Mouse (Mus musculus) monocyte, adult 2 months (primary cell): ENCODE data around the gene Gm45713.
"Not testable (repeated sequence)": the region's sequence is repeated elsewhere in the genome, so short reads cannot be mapped to it uniquely, and the experiment has no call there.

Source experiments
- DNase-seq, 2 experiments: peaks; one replicate each; pipeline ENCODE4 v3.0.0; 2022; ENCODE audit warnings: low spot score in 2 of 2, low read depth in 1 of 2

Gene Gm45713

DNA sequence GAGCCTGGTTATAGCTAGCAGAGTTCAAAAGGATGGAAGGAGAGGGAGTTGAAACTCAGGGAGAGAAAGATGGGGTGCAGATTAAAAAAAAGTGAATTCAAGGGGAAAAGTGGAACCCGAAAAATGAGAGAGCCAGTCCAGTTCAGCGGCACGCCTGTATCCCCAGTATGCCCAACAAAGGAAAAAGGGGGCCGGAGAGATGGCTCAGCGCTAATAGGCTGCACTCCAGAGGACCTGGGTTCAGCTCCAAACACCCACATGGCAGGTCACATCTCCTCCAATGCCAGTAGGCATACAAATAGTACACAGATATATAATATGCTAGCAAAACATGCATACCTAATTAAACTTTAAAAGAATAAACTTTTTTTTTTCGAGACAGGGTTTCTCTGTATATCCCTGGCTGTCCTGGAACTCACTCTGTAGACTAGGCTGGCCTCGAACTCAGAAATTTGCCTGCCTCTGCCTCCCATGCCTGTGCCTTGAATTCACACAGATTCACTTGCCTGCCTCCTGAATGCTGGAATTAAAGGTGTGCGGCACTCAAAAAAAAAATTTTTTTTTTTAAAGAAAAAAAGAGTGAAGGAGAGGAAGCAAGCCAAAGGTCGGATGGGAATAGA lies 27.1 kb upstream of the Gm45713 start:
- no peak for DNase-seq

GRCm38 (mm10) chr7:45162551-45162950 lies 26.5 kb upstream of the Gm45713 start:
- no peak for DNase-seq

DNA sequence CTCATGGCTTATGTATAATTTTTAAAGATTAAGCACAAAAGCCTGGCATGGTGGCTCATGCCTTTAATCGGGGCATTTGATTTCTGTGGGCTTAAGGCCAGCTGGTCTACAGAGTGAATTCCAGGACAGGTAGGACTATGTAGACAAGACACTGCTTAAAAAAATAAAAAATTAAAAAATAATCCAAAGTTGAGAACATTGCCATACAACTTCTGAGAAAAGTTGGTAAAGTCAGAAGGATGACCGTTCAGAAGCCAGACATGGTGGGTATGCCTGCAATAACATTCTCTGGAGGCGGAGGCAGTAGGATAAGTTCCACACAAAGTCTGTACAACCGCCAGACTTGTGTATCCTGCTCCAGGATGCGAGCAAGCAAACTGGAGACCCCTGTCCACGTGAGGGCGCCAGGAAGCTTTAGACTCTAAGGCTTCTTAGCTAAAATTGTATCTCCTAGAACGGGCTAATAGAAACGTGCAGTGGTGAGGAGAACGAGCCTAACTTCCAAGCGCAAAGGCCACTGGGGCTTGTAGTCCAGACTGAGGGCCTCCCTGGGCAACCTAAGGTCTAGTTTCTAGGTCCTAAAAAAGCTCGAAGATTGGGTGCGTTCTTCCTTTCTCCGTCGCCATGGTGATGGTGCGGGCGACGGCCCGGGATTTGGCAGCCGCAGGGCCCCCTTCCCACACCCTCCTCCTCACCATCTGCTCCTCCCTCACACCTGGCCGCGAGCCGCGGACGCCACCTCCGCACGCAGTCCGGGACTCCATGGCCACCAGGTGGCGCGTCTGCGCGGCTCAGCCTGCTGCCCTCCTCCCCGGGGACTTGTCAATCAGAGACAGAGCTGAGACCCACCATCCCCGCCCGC lies 25.8 kb upstream of the Gm45713 start:
- DNase-seq, result peak in 1 of 2 experiments; percentile 73

DNA sequence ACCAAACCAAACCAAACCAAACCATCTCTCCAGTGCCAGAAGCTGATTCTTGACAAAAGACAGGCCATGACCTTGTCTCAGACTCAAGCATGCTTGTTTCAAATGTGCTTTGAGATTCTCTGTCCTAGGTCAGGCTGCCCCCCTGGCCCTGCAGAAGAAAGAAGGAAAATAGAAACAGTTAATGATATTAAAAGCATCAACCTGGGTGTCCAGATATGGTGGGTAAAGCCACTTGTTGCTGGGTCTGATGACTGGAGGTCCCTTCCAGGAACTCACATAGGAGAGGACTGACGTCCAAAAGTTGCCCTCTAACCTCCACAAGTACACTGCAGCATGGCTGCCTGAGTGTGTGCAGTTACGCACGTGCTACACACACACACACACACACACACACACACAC lies 24.8 kb upstream of the Gm45713 start:
- DNase-seq, result no peak

DNA sequence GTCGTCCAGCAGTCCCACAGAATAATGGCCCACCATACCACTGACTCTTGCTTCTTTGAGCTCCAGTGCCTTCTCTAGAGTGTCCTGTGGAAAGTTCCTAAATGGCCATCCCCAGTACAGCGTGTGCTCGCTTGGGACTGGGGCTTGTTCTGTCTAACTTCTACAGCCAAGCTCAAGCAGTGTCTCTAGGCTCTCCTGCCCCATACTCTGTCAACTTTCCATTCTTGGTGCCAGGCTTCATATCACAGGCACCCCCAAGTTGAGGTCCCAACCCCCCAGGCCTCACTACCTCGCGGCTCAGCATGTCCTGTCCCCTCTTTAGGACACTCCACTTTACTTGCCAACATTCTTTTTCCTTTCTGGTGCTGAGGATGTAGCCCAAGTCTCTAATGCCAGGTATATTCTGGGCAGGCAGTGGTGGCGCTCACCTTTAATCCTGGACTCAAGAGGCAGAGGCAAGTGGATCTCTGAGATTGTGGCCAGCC lies 24.3 kb upstream of the Gm45713 start:
- no peak for DNase-seq

GRCm38 (mm10) chr7:45158991-45159390 lies 23.0 kb upstream of the Gm45713 start:
- DNase-seq, result no peak

GRCm38 (mm10) chr7:45157459-45157858 lies 21.4 kb upstream of the Gm45713 start:
- no peak for DNase-seq

DNA sequence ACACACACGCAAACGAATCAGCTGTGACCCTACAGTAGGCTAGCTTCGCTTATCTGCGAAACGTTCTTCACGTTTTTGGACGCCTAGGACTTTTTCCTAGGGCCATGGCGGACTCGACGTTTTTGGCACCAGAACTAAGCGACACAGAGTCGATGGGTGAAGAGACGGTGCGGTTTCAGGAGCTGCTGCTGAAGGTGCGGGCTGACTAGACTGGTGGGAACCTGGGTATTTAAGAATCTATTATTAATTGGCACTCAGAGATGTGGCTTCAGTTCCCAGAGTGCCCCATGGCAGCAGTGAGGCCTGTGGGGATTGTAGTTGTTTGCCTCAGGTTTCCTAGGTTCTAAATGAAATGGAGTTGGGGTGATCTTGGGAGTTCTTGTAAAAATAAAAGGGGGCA lies 20.2 kb upstream of the Gm45713 start:
- no peak for DNase-seq

DNA sequence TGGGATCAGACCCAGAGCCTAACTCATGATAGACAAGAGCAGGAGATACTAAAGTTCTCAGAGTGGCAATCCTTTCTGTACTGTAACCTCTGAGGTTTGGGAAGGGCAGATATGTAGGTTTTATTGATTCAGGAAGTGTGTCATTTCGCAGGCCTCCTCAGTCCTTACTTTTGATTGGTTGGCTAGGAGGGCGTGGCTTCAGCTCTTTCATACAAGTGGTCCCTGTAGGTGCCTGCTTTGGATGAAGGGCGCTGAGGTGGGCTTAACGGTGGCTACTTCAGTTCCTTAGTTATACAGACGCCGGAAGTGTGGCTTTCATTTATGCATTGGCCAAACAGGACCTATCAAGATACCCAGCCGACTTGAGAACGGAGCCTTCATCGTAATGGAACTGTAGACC lies 19.6 kb upstream of the Gm45713 start:
- DNase-seq, result no peak

- peak; percentile 27 to 49 for DNase-seq
Measured at GRCm38 (mm10) chr7:45154993-45155514, 19.0 kb upstream of the Gm45713 start.

DNA sequence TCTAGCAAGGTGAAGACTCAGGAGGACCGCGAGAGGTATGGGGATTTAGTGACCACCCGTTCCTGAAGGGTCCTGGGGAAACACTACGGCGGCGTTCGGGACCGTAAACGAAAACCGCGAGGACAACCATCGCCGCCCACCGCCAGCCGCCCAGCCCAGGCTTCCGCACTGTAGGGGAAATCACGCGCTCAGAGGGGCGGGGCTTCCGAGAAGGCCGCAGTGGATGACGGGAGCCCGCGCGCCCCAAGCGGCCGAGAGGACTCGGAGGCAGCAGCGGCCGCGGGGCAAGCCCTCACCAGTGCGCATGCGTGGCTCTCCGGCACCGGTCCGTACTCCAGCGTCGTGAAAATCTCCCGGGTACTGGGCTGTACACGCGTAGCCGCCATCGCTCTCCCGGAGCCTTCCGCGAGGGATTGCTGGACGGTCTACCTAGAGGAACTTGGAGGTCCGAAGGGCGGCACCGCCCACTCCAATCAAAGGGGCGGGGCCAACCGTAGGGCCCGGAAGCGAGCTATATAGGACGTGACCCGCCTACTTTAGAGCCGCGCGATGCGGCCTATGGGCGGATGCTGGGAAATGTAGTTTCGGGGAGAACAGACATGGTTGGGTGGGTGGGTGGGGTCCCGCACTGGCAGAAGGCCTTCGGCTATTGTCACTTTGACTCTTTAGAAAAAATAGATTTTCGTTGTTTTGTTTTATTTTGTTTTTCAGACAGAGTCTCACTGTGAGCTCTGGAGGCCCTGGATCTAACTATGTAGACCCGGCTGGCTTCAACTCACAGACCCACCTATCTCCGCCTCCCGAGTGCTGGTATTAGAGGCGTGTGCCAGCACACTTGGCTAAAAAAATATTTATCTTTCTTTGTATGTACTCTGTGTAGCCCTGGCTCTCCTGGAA lies 18.3 kb upstream of the Gm45713 start, which contains the start of the genes Pih1d1 and Aldh16a1:
TSS of gene Pih1d1 (plus strand) at position 208 of the 897 bp plus-strand sequence.
TSS of gene Aldh16a1 (minus strand) at position 489 of the 897 bp plus-strand sequence.
- peak; percentile 94 to 97 for DNase-seq

DNA sequence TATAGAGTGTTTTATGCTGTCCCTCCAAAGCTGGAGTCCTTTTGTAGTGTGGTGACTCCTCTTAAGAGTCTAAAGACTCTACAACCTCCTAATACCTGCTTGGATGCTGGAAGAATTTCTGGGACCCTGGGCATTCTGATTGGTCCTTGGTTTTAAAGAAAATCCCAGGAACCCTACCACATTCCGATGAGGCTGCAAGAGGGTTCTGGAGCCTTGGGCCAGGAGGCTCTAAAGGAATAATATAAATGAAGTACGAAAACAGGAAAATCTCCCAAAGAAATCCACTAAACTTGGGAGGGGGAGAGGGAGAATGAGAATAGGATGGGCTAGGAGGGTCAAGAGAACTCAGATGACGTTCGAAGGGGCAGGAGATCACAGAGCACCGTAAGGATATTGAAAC lies 17.6 kb upstream of the Gm45713 start:
- no peak for DNase-seq

DNA sequence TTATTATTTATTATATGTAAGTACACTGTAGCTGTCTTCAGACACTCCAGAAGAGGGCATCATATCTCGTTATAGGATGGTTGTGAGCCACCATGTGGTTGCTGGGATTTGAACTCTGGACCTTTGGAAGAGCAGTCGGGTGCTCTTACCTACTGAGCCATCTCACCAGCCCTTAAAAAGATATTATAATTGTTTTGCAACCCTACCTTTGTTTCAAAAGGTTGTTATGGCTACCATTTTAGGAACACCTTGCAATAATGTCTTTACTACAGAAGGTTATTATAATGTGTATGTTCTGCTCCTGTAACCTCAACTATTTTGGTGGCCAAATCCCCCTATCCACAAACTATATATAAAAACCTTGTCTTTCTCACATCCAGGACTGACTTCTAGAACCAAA lies 17.0 kb upstream of the Gm45713 start:
- not testable (repeated sequence) for DNase-seq

DNA sequence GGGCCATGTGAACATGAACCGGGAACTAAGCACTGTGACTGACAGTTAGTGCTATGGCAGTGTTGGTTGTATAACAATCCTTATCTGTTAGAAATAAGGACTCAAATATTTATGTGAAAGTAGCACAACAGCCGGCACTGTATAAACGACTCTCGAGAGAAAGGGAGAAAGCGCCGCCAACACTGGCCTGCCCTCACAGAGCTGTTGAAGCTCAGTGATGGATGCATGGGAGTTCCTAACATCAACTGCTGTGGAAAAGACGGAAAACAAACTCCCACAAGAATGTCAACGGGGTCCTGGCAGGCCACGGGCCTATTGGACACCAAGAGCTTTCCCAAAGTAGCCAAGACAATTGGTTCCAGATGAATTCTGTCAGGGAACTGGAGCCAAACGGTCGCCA lies 15.3 kb upstream of the Gm45713 start:
- DNase-seq, result no peak

GRCm38 (mm10) chr7:45150321-45150720 lies 14.3 kb upstream of the Gm45713 start:
- DNase-seq, result no peak

GRCm38 (mm10) chr7:45149545-45149944 lies 13.5 kb upstream of the Gm45713 start:
- no peak for DNase-seq

- DNase-seq, result no peak
Measured at GRCm38 (mm10) chr7:45148534-45149098, 12.6 kb upstream of the Gm45713 start.

DNA sequence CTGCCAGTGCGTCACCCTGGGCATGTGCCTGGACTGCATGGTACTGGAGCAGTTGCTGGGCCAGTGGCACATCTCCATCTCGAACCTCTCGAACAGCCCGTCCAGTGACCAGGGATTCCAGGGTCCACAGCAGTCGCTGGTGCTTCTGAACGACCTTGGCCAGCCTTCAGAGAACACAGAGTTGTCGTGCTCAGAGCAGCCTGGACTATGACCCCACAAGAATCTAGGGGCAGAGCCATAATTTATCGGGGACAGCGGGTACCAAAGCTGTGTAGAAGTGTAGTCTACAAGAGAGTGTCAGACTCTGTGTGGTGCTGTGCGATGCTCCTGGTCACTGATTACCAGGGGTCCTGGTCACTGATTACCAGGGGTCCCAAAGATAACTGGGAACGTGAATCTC lies 11.9 kb upstream of the Gm45713 start:
- no peak for DNase-seq

GRCm38 (mm10) chr7:45147267-45147666 lies 11.2 kb upstream of the Gm45713 start:
- no peak for DNase-seq

DNA sequence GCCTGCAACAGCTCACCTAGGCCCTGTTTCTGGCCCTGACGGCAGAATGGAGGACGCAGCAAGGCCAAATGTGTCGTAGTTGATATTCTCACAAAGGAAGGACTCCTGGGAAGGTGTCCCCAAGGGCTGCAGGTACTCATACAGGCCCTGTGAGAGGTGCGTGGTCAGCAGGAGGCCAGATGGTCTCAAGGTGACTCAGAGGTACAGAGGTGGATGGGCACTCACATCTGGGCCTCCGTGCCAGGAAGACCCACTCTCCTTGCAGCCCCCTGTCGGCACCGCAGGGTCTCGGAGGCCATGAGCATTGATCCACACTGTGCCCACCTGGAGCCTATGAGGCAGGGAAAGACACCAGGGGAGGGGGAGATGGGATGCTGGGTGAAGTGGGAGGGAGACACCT lies 9.4 kb upstream of the Gm45713 start:
- DNase-seq, result no peak
